Mouse (Mus musculus) heart, postnatal 0 days (tissue): ENCODE data around the gene Col8a1. TPM values are rescaled to one million over a fixed set of nuclear protein-coding genes. Genes with fewer than 3 reads are reported as not detected.

Source experiments
- ATAC-seq: fragments of 200-750 bp; cut with Nextera tagmentation; 2 replicates; pipeline ENCODE4 v1.8.0; 2017; ENCODE audit warnings: low read depth, moderate number of reproducible peaks, moderate library complexity; ENCODE audit not compliant: insufficient read depth
- DNase-seq: peaks from one replicate; pipeline ENCODE4 v3.0.0-alpha.2; 2016; ENCODE audit warnings: low spot score
- H3K27ac ChIP-seq: fragments of 300-500 bp; sonication (generic); 2 replicates; pipeline ENCODE4 v1.5.1; 2014; ENCODE audit warnings: low read depth, mild to moderate bottlenecking
- H3K27me3 ChIP-seq: fragments of 300-500 bp; sonication (generic); 2 replicates; pipeline ENCODE4 v1.6.1; 2014; ENCODE audit warnings: low read length, mixed read lengths; ENCODE audit not compliant: control insufficient read depth, insufficient read depth
- H3K36me3 ChIP-seq: fragments of 300-500 bp; sonication (generic); replicated peaks from 2 replicates; pipeline ENCODE4 v1.6.1; 2014; ENCODE audit warnings: low read length, mixed read lengths; ENCODE audit not compliant: control insufficient read depth, insufficient read depth
- H3K4me1 ChIP-seq: fragments of 300-500 bp; sonication (generic); 2 replicates; pipeline ENCODE4 v1.6.1; 2014; ENCODE audit warnings: antibody characterized with exemption; ENCODE audit not compliant: control insufficient read depth, insufficient read depth
- H3K4me2 ChIP-seq: fragments of 300-500 bp; sonication (generic); 2 replicates; pipeline ENCODE4 v1.6.1; 2014; ENCODE audit warnings: low read depth, mild to moderate bottlenecking, low read length, moderate library complexity
- H3K4me3 ChIP-seq: fragments of 300-500 bp; sonication (generic); 2 replicates; pipeline ENCODE4 v1.5.1; 2014; ENCODE audit warnings: low read depth, low read length
- H3K9ac ChIP-seq: fragments of 300-500 bp; sonication (generic); replicated peaks from 2 replicates; pipeline ENCODE4 v1.6.1; 2014; ENCODE audit warnings: low read depth, low read length, mixed read lengths
- H3K9me3 ChIP-seq: fragments of 300-500 bp; sonication (generic); replicated peaks from 2 replicates; pipeline ENCODE4 v1.6.1; 2016; ENCODE audit warnings: low read length; ENCODE audit not compliant: control insufficient read depth
- CTCF ChIP-seq: IDR thresholded peaks from 2 replicates; pipeline ENCODE4 v1.5.1; 2016; ENCODE audit warnings: antibody characterized with exemption, control low read depth, low read depth
- EP300 ChIP-seq: IDR thresholded peaks from 2 replicates; pipeline ENCODE4 v1.6.1; 2016; ENCODE audit warnings: antibody characterized with exemption, low read depth
- WGBS: fragments of 180-500 bp; shearing (Covaris S2); extraction: QIAGEN DNeasy Blood & Tissue Kit; methylation state at CpG from one replicate; pipeline ENCODE4 v1.1.7; 2014; 5-methylcytosine and 5-hydroxymethylcytosine counted together
- polyA plus RNA-seq: library from polyadenylated mRNA; unstranded; fragments of >200 nt; fragmentation: Nextera tagmentation; extraction: Ambion mirVana; gene quantifications from 2 replicates; pipeline ENCODE4 v1.2.1, GENCODE M21; 2015
- total RNA-seq: library from RNA; depleted of rRNA; stranded (reverse); fragments of >200 nt; gene quantifications from 2 replicates; pipeline ENCODE4 v1.2.3, GENCODE M21; 2014; ENCODE audit warnings: low replicate concordance

Gene Col8a1
- total and polyA plus RNA-seq, 2 experiments from 2014 or later: 1.4 to 2.7 TPM

DNA sequence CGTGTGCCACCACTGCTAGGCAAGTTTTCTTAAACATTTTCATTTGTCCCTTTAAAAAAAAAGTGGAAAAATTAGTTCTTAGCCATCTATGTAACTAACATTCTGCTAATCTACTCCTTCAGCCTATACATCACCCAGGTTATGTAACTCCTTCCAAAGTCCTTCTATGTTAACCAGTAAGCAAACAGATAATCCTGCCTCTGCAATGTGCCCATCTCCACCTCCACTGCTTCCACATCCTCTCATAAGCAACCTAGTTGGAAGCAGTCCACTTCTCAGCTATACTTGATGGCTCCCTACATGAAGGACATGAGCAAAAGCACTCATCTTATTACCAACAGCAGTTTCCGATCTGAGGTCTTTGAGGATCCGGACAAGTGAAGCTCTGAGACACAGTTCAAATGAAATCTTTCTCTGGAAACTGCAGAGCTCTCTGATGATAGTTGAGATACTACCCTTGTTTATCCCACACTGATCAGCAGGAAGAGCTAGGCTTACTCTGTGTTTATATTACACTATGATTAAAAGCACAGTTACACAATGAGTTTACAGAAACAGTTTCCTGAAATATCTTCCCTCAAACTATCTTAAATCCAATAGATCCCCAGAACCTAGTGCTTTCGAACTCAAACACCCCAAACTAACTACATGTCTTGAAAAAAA is 157.1 kb downstream of the Col8a1 start:
- DNase-seq (no peak), ATAC-seq (no peak)
- peaks cover 7% of the 10 kb centered on the region; the same call in 1 of the 2 replicates for H3K36me3 ChIP-seq
- no peaks in the 10 kb centered on the region for H3K9me3 ChIP-seq
- H3K27ac ChIP-seq: no peak overlapping the region
- no peaks in the 10 kb centered on the region for H3K4me1 ChIP-seq
- no peak overlapping the region for H3K4me2 ChIP-seq
- no peak overlapping the region for H3K4me3 ChIP-seq
- no peak overlapping the region for H3K9ac ChIP-seq
- H3K27me3 ChIP-seq: no peaks in the 10 kb centered on the region
- TF ChIP-seq CTCF (no peak), EP300 (no peak)
- 87% methylated on average over 4 of the region's 4 CpGs for WGBS

DNA sequence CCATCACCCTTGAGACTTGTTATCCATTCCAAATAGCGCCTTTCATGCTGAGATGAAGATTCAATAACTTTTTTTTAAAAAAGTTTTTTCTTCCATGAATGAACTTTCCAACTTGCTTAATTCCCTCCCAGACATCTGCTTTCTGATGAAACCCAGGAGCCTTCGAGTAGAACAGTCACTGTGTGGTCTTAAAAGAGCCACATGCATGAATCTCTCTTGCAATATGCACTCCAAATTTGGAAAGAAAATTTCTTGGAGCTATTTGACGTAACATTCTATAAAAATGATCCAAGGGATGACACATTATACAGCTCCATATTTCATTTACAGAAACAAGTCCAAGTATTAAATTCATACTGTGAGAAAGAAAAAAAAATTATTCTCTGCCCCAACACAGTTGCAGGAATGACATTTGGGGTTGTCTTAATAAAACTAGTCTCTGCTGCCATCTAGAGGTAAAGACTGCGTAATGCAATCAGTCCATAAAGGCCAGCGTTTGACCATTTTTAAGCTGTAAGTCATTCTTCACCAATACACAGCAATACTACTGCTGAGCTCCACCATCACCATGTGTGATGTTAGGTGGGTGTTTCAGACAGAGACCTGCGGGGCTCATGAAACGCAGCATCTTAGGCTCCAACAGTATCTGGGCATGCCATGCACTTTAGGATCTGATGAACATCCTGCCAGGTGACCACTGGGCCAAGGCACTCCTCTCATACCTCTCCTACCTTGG is 160.9 kb downstream of the Col8a1 start:
- no peak overlapping the region for H3K9ac ChIP-seq
- no peak overlapping the region for H3K4me3 ChIP-seq
- ATAC-seq: no peak
- H3K36me3 ChIP-seq: peaks cover 7% of the 10 kb centered on the region; the same call in 1 of the 2 replicates
- no peaks in the 10 kb centered on the region for H3K4me1 ChIP-seq
- DNase-seq: peak; percentile 61
- WGBS: 36% methylated on average over 7 of the region's 7 CpGs
- H3K9me3 ChIP-seq: no peaks in the 10 kb centered on the region
- H3K27me3 ChIP-seq: no peaks in the 10 kb centered on the region
- TF ChIP-seq CTCF (peak; percentile 76), EP300 (no peak)
- no peak overlapping the region for H3K4me2 ChIP-seq
- no peak overlapping the region for H3K27ac ChIP-seq

DNA sequence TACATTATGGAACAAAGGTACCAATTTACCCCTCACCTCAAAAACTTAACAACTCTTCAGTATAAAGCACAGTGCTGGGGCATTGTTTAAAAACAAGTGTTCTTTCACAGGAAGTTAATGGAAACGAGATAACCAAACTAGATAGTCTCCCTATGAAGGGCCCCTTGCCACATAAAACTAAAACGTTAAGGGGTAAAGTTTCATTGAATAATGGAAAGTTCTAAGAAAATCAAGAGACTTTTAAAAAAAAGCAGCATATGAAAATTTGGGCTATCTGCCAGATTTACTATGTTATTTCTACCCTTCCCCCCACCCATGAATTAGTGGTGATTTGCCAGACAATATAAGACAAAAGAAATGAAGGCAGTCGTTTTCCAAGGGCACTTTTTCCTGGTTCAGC is 169.3 kb downstream of the Col8a1 start:
- H3K9ac ChIP-seq: no peak overlapping the region
- H3K4me1 ChIP-seq: no peaks in the 10 kb centered on the region
- H3K27ac ChIP-seq: peak overlapping the region; percentile 59
- H3K4me3 ChIP-seq: no peak overlapping the region
- H3K27me3 ChIP-seq: no peaks in the 10 kb centered on the region
- H3K36me3 ChIP-seq: peaks cover 6% of the 10 kb centered on the region; the same call in 1 of the 2 replicates
- no peak for ATAC-seq
- H3K4me2 ChIP-seq: no peak overlapping the region
- TF ChIP-seq EP300 (no peak), CTCF (no peak)
- 40% methylated on average over 3 of the region's 3 CpGs for WGBS
- no peaks in the 10 kb centered on the region for H3K9me3 ChIP-seq
- no peak for DNase-seq

DNA sequence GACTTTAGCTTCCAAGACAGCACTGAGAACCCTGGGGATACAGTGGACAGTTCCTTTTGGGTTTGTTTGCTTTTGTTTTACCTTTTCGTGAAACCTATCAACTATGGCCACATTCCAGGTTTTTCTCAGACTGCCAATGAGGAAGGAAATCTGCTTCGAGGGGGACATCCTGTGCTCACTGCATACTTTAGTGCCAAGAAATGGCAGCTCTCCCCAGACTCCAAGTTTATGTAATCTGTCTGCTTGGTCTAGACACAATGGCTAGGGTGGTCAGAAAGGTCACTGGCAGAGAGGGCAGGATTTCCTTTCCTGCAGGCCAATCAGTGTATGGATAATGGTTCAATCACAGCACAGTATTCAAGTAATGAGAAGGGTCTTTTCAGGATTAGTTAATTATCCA is 172.5 kb downstream of the Col8a1 start:
- ATAC-seq (peak; percentile 72), DNase-seq (no peak)

DNA sequence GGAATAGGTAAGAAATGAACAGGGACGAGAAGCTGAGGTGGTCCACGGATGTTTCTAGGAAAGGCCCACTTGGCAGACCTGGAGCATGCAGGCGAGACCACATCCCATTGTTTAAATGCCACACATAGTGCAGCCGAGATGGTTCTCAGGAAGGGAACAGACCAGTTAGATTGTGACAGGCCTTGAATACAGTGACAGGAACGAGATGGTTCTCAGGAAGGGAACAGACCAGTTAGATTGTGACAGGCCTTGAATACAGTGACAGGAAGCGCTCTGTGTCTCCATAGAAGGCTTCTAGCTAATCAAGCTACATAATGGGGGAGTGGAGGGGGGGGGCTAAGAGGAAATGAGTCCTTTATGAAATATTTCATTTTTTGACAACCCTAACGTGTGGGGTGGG is 174.5 kb downstream of the Col8a1 start:
- peak; percentile 42; the same call in 1 of the 2 replicates for ATAC-seq

More for the DNA sequence above, 172.5 kb downstream of the Col8a1 start:
- peak overlapping the region; percentile 62 for H3K27ac ChIP-seq
- whole genome bisulfite sequencing: 65% methylated on average over 2 of the region's 2 CpGs
- H3K9ac ChIP-seq: no peak overlapping the region
- H3K27me3 ChIP-seq: no peaks in the 10 kb centered on the region
- no peaks in the 10 kb centered on the region for H3K9me3 ChIP-seq
- TF ChIP-seq CTCF (no peak), EP300 (peak; percentile 93)
- peaks cover 6% of the 10 kb centered on the region; the same call in 1 of the 2 replicates for H3K36me3 ChIP-seq
- no peak overlapping the region for H3K4me3 ChIP-seq
- H3K4me2 ChIP-seq: no peak overlapping the region
- no peaks in the 10 kb centered on the region for H3K4me1 ChIP-seq

More for the DNA sequence above, 174.5 kb downstream of the Col8a1 start:
- TF ChIP-seq EP300 (no peak), CTCF (no peak)
- H3K4me3 ChIP-seq: no peak overlapping the region
- no peaks in the 10 kb centered on the region for H3K4me1 ChIP-seq
- H3K36me3 ChIP-seq: peaks cover 6% of the 10 kb centered on the region; the same call in 1 of the 2 replicates
- peak overlapping the region; percentile 41 for H3K27ac ChIP-seq
- H3K9me3 ChIP-seq: no peaks in the 10 kb centered on the region
- no peak overlapping the region for H3K9ac ChIP-seq
- WGBS: 28% methylated on average over 7 of the region's 7 CpGs
- DNase-seq: no peak
- H3K4me2 ChIP-seq: no peak overlapping the region
- no peaks in the 10 kb centered on the region for H3K27me3 ChIP-seq
